Mouse (Mus musculus): ENCODE results near the gene A030003K21Rik. TPM values are rescaled to one million over a fixed set of nuclear protein-coding genes. Genes with fewer than 3 reads are reported as not detected.

The A030003K21Rik gene
- total and polyA plus RNA-seq, 3 experiments = not detected

GRCm38 (mm10) chr1:82991596-82991995 lies 48.4 kb upstream of the A030003K21Rik start:
- no peak overlapping the region for H3K9ac ChIP-seq (ENCODE audit: insufficient read depth, low read depth)
- no peak overlapping the region for H3K27ac ChIP-seq (ENCODE audit: insufficient read depth, low read depth)
- peaks cover 0 to 8% of the 10 kb centered on the region in 2 experiments; a peak in 1 of 4 replicates for H3K4me1 ChIP-seq (ENCODE audit: control insufficient read depth in 1 of 2, insufficient read depth in 2 of 2)
- dilution Hi-C loops (cut with MboI; ENCODE audit: extremely low pct_ligation_motif_present, extremely low pct_unique_long_range_greater_than_20kb, low sequenced_read_pairs) (no loop called here), in situ Hi-C loops (cut with MboI; ENCODE audit: low pct_ligation_motif_present, low pct_unique_long_range_greater_than_20kb, low sequenced_read_pairs) (no loop called here)
- no peak overlapping the region for H3K4me3 ChIP-seq (replicated peaks in 1 of 3; ENCODE audit: low read depth in 2 of 3, low read length in 2 of 3, poor library complexity in 1 of 3)
- H3K36me3 ChIP-seq (replicated peaks in 1 of 2; ENCODE audit: control insufficient read depth in 1 of 2, insufficient read depth in 1 of 2, low read length in 1 of 2) = no peaks in the 10 kb centered on the region
- H3K4me2 ChIP-seq (ENCODE audit: insufficient read depth, low read depth, poor library complexity, severe bottlenecking) = no peak overlapping the region
- H3K9me3 ChIP-seq (replicated peaks; ENCODE audit: low read length) = no peaks in the 10 kb centered on the region
- no peaks in the 10 kb centered on the region for H3K27me3 ChIP-seq (replicated peaks)
- TF ChIP-seq RCOR1 (conservative IDR thresholded peaks at IDR 0.05; ENCODE audit: low read depth, low read length) = no peak
- no peak for TF ChIP-seq BHLHE40 (IDR thresholded peaks at IDR 0.05; ENCODE audit: low read depth, low read length)
- TF ChIP-seq CTCF (conservative IDR thresholded peaks at IDR 0.05 in 1 of 2, IDR thresholded peaks at IDR 0.05 in 1 of 2; ENCODE audit: low read depth in 2 of 2, low read length in 2 of 2) = no peak
- TF ChIP-seq SMC3 (IDR thresholded peaks at IDR 0.05; ENCODE audit: low read depth, low read length) = no peak
- no peak for TF ChIP-seq IRF4 (IDR thresholded peaks at IDR 0.05; ENCODE audit: low read depth, low read length)
- no peak for TF ChIP-seq MAX (IDR thresholded peaks at IDR 0.05; ENCODE audit: low read length)
- no peak for TF ChIP-seq JUND (conservative IDR thresholded peaks at IDR 0.05; ENCODE audit: low read depth, low read length)
- no peak for TF ChIP-seq PAX5 (IDR thresholded peaks at IDR 0.05; ENCODE audit: low read length)
- TF ChIP-seq USF1 (IDR thresholded peaks at IDR 0.05; ENCODE audit: low read depth, low read length) = no peak
- no peak for TF ChIP-seq ZNF384 (IDR thresholded peaks at IDR 0.05; ENCODE audit: low read depth, low read length)
- TF ChIP-seq TBP (conservative IDR thresholded peaks at IDR 0.05; ENCODE audit: low read depth, low read length) = no peak
- no peak for TF ChIP-seq MXI1 (IDR thresholded peaks at IDR 0.05; ENCODE audit: low read depth, low read length)
- no peak for TF ChIP-seq USF2 (conservative IDR thresholded peaks at IDR 0.05; ENCODE audit: low read depth, low read length)
- TF ChIP-seq RAD21 (IDR thresholded peaks at IDR 0.05; ENCODE audit: low read depth, low read length) = no peak
- TF ChIP-seq ZMIZ1 (IDR thresholded peaks at IDR 0.05; ENCODE audit: low read depth, low read length) = no peak
- no peak for TF ChIP-seq CHD2 (IDR thresholded peaks at IDR 0.05; ENCODE audit: low read length)
- TF ChIP-seq KAT2A (IDR thresholded peaks at IDR 0.05; ENCODE audit: insufficient replicate concordance, low read length) = no peak
- H3K79me2 ChIP-seq (replicated peaks; ENCODE audit: control insufficient read depth, extremely low read depth, insufficient read depth, poor library complexity, severe bottlenecking) = no peaks in the 10 kb centered on the region
- DNase-seq (ENCODE audit: extremely low read depth) = no peak

- in situ Hi-C loops (cut with MboI; ENCODE audit: low pct_ligation_motif_present, low pct_unique_long_range_greater_than_20kb, low sequenced_read_pairs) = no loop called here
Observed at GRCm38 (mm10) chr1:82991062-82991461, 47.9 kb upstream of the A030003K21Rik start.

More at GRCm38 (mm10) chr1:82991062-82991461, 47.9 kb upstream of the A030003K21Rik start:
- no peak for DNase-seq (ENCODE audit: extremely low read depth)
- Histone ChIP-seq H3K9ac (ENCODE audit: insufficient read depth, low read depth) (no peak overlapping the region), H3K4me2 (ENCODE audit: insufficient read depth, low read depth, poor library complexity, severe bottlenecking) (no peak overlapping the region), H3K9me3 (replicated peaks; ENCODE audit: low read length) (no peaks in the 10 kb centered on the region), H3K36me3 (replicated peaks in 1 of 2; ENCODE audit: control insufficient read depth in 1 of 2, insufficient read depth in 1 of 2, low read length in 1 of 2) (no peaks in the 10 kb centered on the region), H3K4me1 (ENCODE audit: control insufficient read depth in 1 of 2, insufficient read depth in 2 of 2) (peaks cover 0 to 8% of the 10 kb centered on the region in 2 experiments; a peak in 1 of 4 replicates), H3K27me3 (replicated peaks) (no peaks in the 10 kb centered on the region), H3K79me2 (replicated peaks; ENCODE audit: control insufficient read depth, extremely low read depth, insufficient read depth, poor library complexity, severe bottlenecking) (no peaks in the 10 kb centered on the region), H3K4me3 (replicated peaks in 1 of 3; ENCODE audit: low read depth in 2 of 3, low read length in 2 of 3, poor library complexity in 1 of 3) (no peak overlapping the region), H3K27ac (ENCODE audit: insufficient read depth, low read depth) (no peak overlapping the region)
- dilution Hi-C loops (cut with MboI; ENCODE audit: extremely low pct_ligation_motif_present, extremely low pct_unique_long_range_greater_than_20kb, low sequenced_read_pairs) = no loop called here
- TF ChIP-seq ZC3H11A (IDR thresholded peaks at IDR 0.05; ENCODE audit: low read depth, low read length) (no peak), POLR2AphosphoS2 (IDR thresholded peaks at IDR 0.05; ENCODE audit: low read depth, low read length) (no peak), CHD1 (IDR thresholded peaks at IDR 0.05; ENCODE audit: low read depth, low read length) (no peak), USF2 (conservative IDR thresholded peaks at IDR 0.05; ENCODE audit: low read depth, low read length) (no peak), EP300 (IDR thresholded peaks at IDR 0.05; ENCODE audit: low read length) (no peak), MYC (IDR thresholded peaks at IDR 0.05; ENCODE audit: low read depth, low read length) (no peak), TCF12 (IDR thresholded peaks at IDR 0.05; ENCODE audit: low read depth, low read length) (no peak), PAX5 (IDR thresholded peaks at IDR 0.05; ENCODE audit: low read length) (no peak), NELFE (IDR thresholded peaks at IDR 0.05; ENCODE audit: low read depth, low read length) (no peak), MAX (IDR thresholded peaks at IDR 0.05; ENCODE audit: low read length) (no peak), ZKSCAN1 (IDR thresholded peaks at IDR 0.05; ENCODE audit: borderline replicate concordance, low read depth, low read length) (no peak), ETS1 (conservative IDR thresholded peaks at IDR 0.05; ENCODE audit: low read depth, low read length) (no peak), ZMIZ1 (IDR thresholded peaks at IDR 0.05; ENCODE audit: low read depth, low read length) (no peak)
